Mouse (Mus musculus) heart, adult 2 months (tissue): ENCODE data around the gene Ccdc73.

Source experiments
- CTCF ChIP-seq: fragments of 200-600 bp; IDR thresholded peaks from 2 replicates; pipeline ENCODE4 v1.8.1; 2022; ENCODE audit warnings: antibody characterized with exemption, mild to moderate bottlenecking, moderate library complexity
- POLR2A ChIP-seq: fragments of 200-500 bp; IDR thresholded peaks from 2 replicates; pipeline ENCODE4 v1.6.1; 2011; ENCODE audit warnings: mild to moderate bottlenecking, low read depth, low read length, control low read depth; ENCODE audit not compliant: insufficient read depth

DNA sequence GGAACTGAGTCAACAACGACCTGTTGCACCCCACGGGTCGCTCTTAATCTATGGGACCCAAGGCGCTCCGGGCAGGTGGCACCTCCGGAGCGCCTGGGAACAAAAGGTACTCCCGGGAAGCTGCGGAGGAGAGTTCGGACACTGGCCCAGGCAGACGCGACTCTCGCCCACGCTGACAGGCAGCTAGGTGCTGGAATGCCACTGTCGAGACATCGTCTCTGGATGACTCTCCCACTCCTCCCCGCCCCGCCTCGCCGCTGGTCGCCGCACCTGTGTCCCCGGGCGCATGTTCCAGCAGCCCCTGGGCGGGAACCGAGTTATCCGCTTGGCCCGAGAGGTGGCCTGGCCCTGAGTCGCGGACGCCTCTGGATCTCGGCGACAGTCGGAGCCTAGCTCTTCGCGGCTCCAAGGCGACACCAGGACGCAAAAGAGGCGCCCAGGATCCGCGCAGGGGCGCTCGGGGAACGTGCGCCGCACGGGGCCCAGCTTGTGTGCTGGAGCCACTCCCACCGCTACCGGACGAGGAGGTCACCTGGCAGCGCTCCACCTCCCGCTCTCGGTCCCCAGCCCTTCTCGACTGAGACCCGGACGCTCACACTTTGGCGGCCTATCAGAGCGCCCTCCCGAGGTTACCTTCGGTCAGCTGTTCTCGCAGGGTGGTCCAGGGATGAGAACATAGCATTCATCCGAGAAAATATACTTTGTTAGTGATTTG lies 18.2 kb upstream of the Ccdc73 start, which contains the start of gene Prrg4:
- TF ChIP-seq CTCF = peak; percentile 43
- TF ChIP-seq POLR2A = no peak
